Mouse (Mus musculus) cortical plate, adult 2 months (tissue): ENCODE data around the gene Cacna2d2.

Source experiments
- CTCF ChIP-seq: fragments of 200-500 bp; IDR thresholded peaks from 2 replicates; pipeline ENCODE4 v1.5.1; 2011; ENCODE audit warnings: mild to moderate bottlenecking, control low read depth, low read length; ENCODE audit not compliant: insufficient read depth; ENCODE audit errors: extremely low read depth
- POLR2A ChIP-seq: fragments of 200-500 bp; IDR thresholded peaks from 2 replicates; pipeline ENCODE4 v1.6.1; 2011; ENCODE audit warnings: mild to moderate bottlenecking, low read length, control low read depth; ENCODE audit not compliant: insufficient read depth; ENCODE audit errors: extremely low read depth

GRCm38 (mm10) chr9:107360989-107361388 is 38.4 kb upstream of the Cacna2d2 start:
- TF ChIP-seq POLR2A (no peak), CTCF (no peak)
